Mouse (Mus musculus): Measurements from ENCODE around the gene Sspn. TPM values are rescaled to one million over a fixed set of nuclear protein-coding genes. Genes with fewer than 3 reads are reported as not detected.

Sspn gene
- polyA plus RNA-seq, 1 experiment from 2014 or later, result 1.0 TPM

DNA sequence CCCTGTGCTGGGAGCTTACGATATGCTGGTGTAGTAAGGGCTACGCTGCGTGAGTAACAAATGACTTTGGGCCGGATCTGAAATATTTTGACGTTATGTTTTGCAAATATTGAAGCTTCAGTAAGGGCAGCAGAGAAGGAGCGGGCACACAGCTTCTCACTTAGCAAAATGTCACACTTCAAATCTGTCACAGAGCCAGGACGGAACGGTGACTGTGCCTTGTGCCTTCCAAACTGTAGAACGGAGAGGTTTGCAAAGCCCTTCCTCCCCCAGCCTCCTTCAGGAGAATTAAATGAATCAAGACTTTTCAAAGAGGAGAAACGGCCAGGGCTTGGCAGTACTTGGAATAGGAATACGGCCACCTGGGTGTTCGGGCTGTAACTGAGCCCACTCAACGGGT, 32.5 kb downstream of the Sspn start:
- Histone ChIP-seq H3K9ac (no peak overlapping the region), H3K27me3 (replicated peaks) (no peaks in the 10 kb centered on the region), H3K4me3 (no peak overlapping the region), H3K4me1 (no peaks in the 10 kb centered on the region), H3K27ac (no peak overlapping the region), H3K36me3 (no peaks in the 10 kb centered on the region), H3K9me3 (replicated peaks) (no peaks in the 10 kb centered on the region), H3K4me2 (no peak overlapping the region)
- WGBS (ENCODE audit: insufficient replicate concordance), result 84% methylated on average over 13 of the region's 13 CpGs
- ATAC-seq, result no peak

DNA sequence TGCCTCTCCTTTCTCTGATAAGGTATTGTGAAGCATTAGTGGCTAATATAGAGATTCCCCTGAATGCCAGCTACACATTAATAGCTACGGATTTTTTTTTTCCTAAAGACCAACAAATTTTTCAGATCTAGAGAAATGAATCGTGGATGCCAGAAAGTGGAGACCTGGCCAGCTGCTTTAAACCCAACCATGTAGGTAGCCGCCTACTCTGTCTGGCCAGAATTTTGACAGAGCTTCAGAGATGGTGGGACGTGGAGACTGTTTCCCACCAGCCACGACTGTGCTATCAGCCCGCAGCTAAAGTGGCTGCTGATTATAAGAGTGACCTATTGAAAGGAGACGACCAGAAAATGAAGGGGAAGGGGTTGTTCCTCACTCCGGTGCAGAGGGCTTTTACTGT, 36.3 kb downstream of the Sspn start:
- Histone ChIP-seq H3K4me1 (no peaks in the 10 kb centered on the region), H3K27me3 (replicated peaks) (no peaks in the 10 kb centered on the region), H3K4me3 (no peak overlapping the region), H3K27ac (no peak overlapping the region), H3K9me3 (replicated peaks) (no peaks in the 10 kb centered on the region), H3K36me3 (no peaks in the 10 kb centered on the region), H3K9ac (no peak overlapping the region), H3K4me2 (no peak overlapping the region)
- 60% methylated on average over 8 of the region's 8 CpGs for WGBS (ENCODE audit: insufficient replicate concordance)
- no peak for ATAC-seq

GRCm38 (mm10) chr6:145968301-145968818, 36.9 kb downstream of the Sspn start:
- ATAC-seq, result no peak
- no peaks in the 10 kb centered on the region for H3K4me1 ChIP-seq
- H3K27ac ChIP-seq, result no peak overlapping the region
- no peaks in the 10 kb centered on the region for H3K36me3 ChIP-seq
- H3K9me3 ChIP-seq (replicated peaks), result no peaks in the 10 kb centered on the region
- no peak overlapping the region for H3K4me3 ChIP-seq
- 62% methylated on average over 7 of the region's 7 CpGs for WGBS (ENCODE audit: insufficient replicate concordance)
- no peaks in the 10 kb centered on the region for H3K27me3 ChIP-seq (replicated peaks)
- H3K4me2 ChIP-seq, result no peak overlapping the region
- no peak overlapping the region for H3K9ac ChIP-seq

DNA sequence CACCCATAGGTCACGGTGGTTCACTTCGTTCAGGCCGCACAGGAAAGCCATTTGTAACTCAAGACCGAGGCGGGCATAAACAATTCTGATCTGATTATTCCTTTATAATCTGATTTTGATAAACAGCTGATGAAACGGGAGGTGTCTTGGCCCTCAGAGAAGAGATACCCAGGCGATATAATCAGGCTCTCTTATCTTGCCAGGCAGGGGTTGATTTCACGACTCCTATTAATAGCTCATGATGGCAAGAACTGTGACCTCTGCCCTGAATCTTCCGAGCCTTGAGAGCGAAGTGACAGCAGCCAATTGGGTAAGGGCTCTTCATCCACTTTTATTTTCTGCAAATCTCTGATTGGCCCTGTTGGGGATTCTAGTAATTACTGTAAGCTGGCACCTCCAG, 37.4 kb downstream of the Sspn start:
- no peak for ATAC-seq
- no peaks in the 10 kb centered on the region for H3K4me1 ChIP-seq
- WGBS (ENCODE audit: insufficient replicate concordance), result 52% methylated on average over 10 of the region's 10 CpGs

DNA sequence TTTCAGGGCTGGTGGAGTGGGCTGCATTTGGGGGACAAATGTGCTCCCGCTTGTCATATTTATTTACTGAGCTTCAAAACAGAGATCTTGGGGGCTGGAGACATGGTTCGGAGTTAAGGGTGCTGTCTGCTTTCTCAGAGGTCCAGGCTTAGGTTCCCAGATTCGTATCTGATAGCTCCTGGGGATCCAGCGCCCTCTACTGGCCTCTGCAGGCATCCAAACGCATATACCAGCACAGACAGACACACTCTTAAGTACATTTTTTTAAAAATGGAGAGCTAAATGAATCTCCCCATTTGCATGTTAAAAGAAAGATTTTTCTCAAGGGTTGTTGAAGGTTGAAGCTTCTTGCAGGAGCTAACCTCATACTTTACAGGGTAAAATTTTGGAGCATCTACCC, 38.1 kb downstream of the Sspn start:
- H3K9me3 ChIP-seq (replicated peaks), result no peaks in the 10 kb centered on the region
- 63% methylated on average over 5 of the region's 5 CpGs for WGBS (ENCODE audit: insufficient replicate concordance)
- no peak overlapping the region for H3K4me3 ChIP-seq
- H3K9ac ChIP-seq, result no peak overlapping the region
- no peaks in the 10 kb centered on the region for H3K27me3 ChIP-seq (replicated peaks)
- H3K4me2 ChIP-seq, result no peak overlapping the region
- H3K36me3 ChIP-seq, result no peaks in the 10 kb centered on the region
- no peaks in the 10 kb centered on the region for H3K4me1 ChIP-seq
- ATAC-seq, result no peak
- no peak overlapping the region for H3K27ac ChIP-seq

More for the DNA sequence above, 37.4 kb downstream of the Sspn start:
- no peak overlapping the region for H3K9ac ChIP-seq
- no peaks in the 10 kb centered on the region for H3K27me3 ChIP-seq (replicated peaks)
- no peaks in the 10 kb centered on the region for H3K36me3 ChIP-seq
- no peak overlapping the region for H3K27ac ChIP-seq
- H3K4me3 ChIP-seq, result no peak overlapping the region
- no peaks in the 10 kb centered on the region for H3K9me3 ChIP-seq (replicated peaks)
- no peak overlapping the region for H3K4me2 ChIP-seq

DNA sequence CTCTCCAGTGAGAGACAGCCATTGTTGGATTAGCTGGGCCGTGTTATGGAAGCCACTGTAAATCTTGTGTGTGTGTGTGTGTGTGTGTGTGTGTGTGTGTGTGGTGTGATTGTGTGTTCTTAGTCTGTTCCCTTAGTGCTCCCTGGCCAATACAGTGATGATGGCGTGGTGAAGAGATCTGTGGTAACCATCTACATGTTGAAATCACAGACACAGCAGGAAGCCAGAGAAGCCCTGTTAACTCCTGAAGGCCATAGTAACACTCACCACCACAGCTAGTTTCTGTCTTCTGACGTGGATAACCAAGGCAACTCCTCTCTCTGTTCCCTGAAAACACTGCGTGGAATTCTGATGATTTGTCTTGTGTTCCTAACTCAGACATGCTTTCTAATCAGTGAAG, 40.7 kb downstream of the Sspn start:
- no peak for ATAC-seq
- no peaks in the 10 kb centered on the region for H3K4me1 ChIP-seq
- no peak overlapping the region for H3K4me3 ChIP-seq
- no peaks in the 10 kb centered on the region for H3K27me3 ChIP-seq (replicated peaks)
- 65% methylated on average over 4 of the region's 4 CpGs for WGBS (ENCODE audit: insufficient replicate concordance)
- no peak overlapping the region for H3K9ac ChIP-seq
- H3K36me3 ChIP-seq, result no peaks in the 10 kb centered on the region
- no peak overlapping the region for H3K4me2 ChIP-seq
- H3K9me3 ChIP-seq (replicated peaks), result no peaks in the 10 kb centered on the region
- no peak overlapping the region for H3K27ac ChIP-seq

DNA sequence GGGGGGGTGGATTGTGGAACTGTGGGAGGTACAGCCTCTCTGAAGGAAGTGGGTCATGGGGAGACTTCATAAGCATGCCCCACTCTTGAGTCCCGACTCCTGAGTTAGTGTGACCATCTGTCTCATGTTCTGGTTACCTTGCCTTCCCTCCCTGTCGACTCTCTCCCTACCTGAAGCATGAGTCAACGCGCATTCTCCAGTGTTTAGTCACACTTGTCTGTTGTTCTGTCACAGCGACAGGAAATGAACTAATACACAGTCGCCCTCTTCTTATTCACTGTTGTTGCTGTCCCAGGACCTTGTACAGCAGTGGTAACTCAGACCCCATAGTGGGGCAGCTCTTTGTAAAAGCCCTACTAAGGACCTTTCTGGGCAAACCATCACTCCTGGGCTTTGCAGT, 41.4 kb downstream of the Sspn start:
- no peak for ATAC-seq
- Histone ChIP-seq H3K27ac (no peak overlapping the region), H3K9me3 (replicated peaks) (no peaks in the 10 kb centered on the region), H3K4me1 (no peaks in the 10 kb centered on the region), H3K9ac (no peak overlapping the region), H3K4me2 (no peak overlapping the region), H3K4me3 (no peak overlapping the region), H3K27me3 (replicated peaks) (no peaks in the 10 kb centered on the region), H3K36me3 (no peaks in the 10 kb centered on the region)
- 66% methylated on average over 6 of the region's 6 CpGs for WGBS (ENCODE audit: insufficient replicate concordance)

- H3K36me3 ChIP-seq, result no peaks in the 10 kb centered on the region
- ATAC-seq, result 0 out of 2 replicates have a peak, but pooled peaks have one; percentile 24
- H3K9me3 ChIP-seq (replicated peaks), result no peaks in the 10 kb centered on the region
- no peak overlapping the region for H3K27ac ChIP-seq
- H3K4me2 ChIP-seq, result no peak overlapping the region
- no peaks in the 10 kb centered on the region for H3K4me1 ChIP-seq
- 50% methylated on average over 5 of the region's 5 CpGs for WGBS (ENCODE audit: insufficient replicate concordance)
- H3K9ac ChIP-seq, result no peak overlapping the region
- no peaks in the 10 kb centered on the region for H3K27me3 ChIP-seq (replicated peaks)
- H3K4me3 ChIP-seq, result no peak overlapping the region
Measured at GRCm38 (mm10) chr6:145973356-145973755, 41.9 kb downstream of the Sspn start.

DNA sequence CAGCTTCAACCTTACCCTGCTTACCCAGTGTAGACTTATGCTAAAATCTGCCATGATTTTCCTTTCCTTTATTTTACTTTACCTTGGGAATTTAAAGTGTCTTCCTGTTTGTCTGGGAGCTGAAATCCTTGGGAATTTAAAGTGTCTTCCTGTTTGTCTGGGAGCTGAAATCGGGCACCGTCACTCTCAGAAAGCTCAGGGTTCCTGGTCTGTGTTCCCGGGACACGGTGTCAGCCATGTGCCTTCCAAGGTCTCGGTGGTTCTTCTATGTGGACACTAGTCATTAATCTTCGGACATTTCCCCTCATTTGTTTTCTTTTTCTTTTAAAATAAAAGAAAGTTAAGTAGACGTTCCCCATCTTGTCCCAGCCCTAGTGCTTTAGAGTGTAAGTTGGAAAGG, 43.3 kb downstream of the Sspn start:
- Histone ChIP-seq H3K9me3 (replicated peaks) (no peaks in the 10 kb centered on the region), H3K4me3 (no peak overlapping the region), H3K27ac (no peak overlapping the region), H3K36me3 (no peaks in the 10 kb centered on the region), H3K4me2 (no peak overlapping the region), H3K9ac (no peak overlapping the region), H3K4me1 (no peaks in the 10 kb centered on the region), H3K27me3 (replicated peaks) (no peaks in the 10 kb centered on the region)
- ATAC-seq, result no peak
- WGBS (ENCODE audit: insufficient replicate concordance), result 63% methylated on average over 7 of the region's 7 CpGs

DNA sequence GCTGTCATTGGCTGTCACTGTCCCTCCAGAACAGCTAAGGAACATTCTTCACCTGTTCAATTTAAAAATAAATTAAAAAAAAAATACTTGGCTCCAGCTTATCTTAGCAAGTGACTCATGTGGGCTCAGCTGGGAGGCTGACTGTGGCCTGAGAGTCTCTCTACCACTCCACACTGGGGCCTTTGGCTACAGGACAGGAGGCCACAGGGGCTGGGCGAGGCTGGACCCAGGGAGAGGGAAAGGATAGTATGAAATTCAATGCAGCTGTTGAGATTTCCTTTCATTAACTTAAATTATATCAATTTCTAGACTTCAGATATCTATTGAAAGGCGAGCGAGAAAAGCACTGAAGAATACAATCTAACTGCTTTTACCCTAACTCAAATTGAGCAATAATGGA, 45.9 kb downstream of the Sspn start:
- ATAC-seq, result no peak
- H3K4me1 ChIP-seq, result no peaks in the 10 kb centered on the region
- no peaks in the 10 kb centered on the region for H3K27me3 ChIP-seq (replicated peaks)
- H3K36me3 ChIP-seq, result no peaks in the 10 kb centered on the region
- no peak overlapping the region for H3K9ac ChIP-seq
- H3K9me3 ChIP-seq (replicated peaks), result no peaks in the 10 kb centered on the region
- no peak overlapping the region for H3K4me3 ChIP-seq
- H3K4me2 ChIP-seq, result no peak overlapping the region
- 68% methylated on average over 3 of the region's 3 CpGs for WGBS (ENCODE audit: insufficient replicate concordance)
- H3K27ac ChIP-seq, result no peak overlapping the region

- ATAC-seq, result no peak
- Histone ChIP-seq H3K9ac (no peak overlapping the region), H3K9me3 (replicated peaks) (no peaks in the 10 kb centered on the region), H3K4me2 (no peak overlapping the region), H3K27me3 (replicated peaks) (no peaks in the 10 kb centered on the region), H3K4me1 (no peaks in the 10 kb centered on the region), H3K27ac (no peak overlapping the region), H3K4me3 (no peak overlapping the region), H3K36me3 (no peaks in the 10 kb centered on the region)
- 52% methylated on average over 8 of the region's 8 CpGs for WGBS (ENCODE audit: insufficient replicate concordance)
Measured at GRCm38 (mm10) chr6:145977771-145978450, 46.5 kb downstream of the Sspn start.

DNA sequence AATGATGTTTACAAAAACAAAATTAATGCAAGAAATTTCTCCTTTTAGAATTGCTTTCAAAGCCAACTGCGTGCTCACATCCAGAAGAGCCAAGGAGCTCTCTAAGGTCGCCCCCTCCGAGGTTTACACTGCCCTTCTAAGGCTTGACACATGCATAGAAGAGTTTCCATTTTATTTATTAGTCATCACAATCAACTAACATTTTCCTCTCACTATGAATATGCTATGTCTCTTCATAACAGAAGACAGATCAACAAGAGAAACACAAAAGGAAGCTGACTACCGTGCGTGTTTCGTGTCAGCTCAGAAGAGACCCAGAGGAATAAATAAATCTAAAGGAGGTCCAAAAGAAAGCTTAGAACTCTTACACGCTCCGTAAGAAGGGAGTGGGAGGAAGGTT, 49.6 kb downstream of the Sspn start:
- Histone ChIP-seq H3K4me3 (no peak overlapping the region), H3K36me3 (no peaks in the 10 kb centered on the region), H3K27me3 (replicated peaks) (no peaks in the 10 kb centered on the region), H3K4me1 (no peaks in the 10 kb centered on the region), H3K9ac (no peak overlapping the region), H3K4me2 (no peak overlapping the region), H3K27ac (no peak overlapping the region), H3K9me3 (replicated peaks) (no peaks in the 10 kb centered on the region)
- WGBS (ENCODE audit: insufficient replicate concordance), result 76% methylated on average over 8 of the region's 8 CpGs
- no peak for ATAC-seq

DNA sequence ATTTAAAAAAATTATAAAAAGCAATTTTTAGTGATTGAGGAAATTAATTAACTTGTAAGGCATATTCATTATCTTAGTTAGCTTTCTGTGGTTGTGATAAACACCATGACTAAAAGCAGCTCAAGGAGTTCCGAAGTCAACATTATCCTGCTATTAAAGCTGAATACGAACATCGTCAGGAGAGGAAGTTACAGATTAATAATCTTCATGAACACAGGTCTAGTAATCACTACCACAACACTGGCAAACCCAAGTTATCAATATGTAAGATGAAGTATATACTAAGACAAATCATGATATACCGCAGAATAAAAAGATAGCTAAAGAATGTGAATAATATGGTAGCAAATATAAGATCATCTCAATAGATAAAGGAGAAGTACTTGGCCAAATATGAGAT, 50.9 kb downstream of the Sspn start:
- ATAC-seq, result no peak
- H3K4me2 ChIP-seq, result no peak overlapping the region
- no peak overlapping the region for H3K27ac ChIP-seq
- H3K9me3 ChIP-seq (replicated peaks), result no peaks in the 10 kb centered on the region
- 75% methylated on average over 4 of the region's 4 CpGs for WGBS (ENCODE audit: insufficient replicate concordance)
- no peaks in the 10 kb centered on the region for H3K27me3 ChIP-seq (replicated peaks)
- H3K9ac ChIP-seq, result no peak overlapping the region
- H3K36me3 ChIP-seq, result no peaks in the 10 kb centered on the region
- no peaks in the 10 kb centered on the region for H3K4me1 ChIP-seq
- no peak overlapping the region for H3K4me3 ChIP-seq
